Mouse (Mus musculus) small intestine, adult 2 months (tissue): ENCODE data around the gene Aen.

Experiments
- CTCF ChIP-seq: fragments of 200-500 bp; IDR thresholded peaks from 2 replicates; pipeline ENCODE4 v1.5.1; 2012; ENCODE audit warnings: low read depth, mild to moderate bottlenecking, control low read depth, inconsistent platforms, low read length, moderate library complexity, mixed read lengths; ENCODE audit not compliant: insufficient replicate concordance, insufficient read length; ENCODE audit errors: extremely low read depth
- POLR2A ChIP-seq: fragments of 200-500 bp; IDR thresholded peaks from 2 replicates; pipeline ENCODE4 v1.6.1; 2012; ENCODE audit warnings: low read depth, mild to moderate bottlenecking, control low read depth, inconsistent platforms, low read length, moderate library complexity

DNA sequence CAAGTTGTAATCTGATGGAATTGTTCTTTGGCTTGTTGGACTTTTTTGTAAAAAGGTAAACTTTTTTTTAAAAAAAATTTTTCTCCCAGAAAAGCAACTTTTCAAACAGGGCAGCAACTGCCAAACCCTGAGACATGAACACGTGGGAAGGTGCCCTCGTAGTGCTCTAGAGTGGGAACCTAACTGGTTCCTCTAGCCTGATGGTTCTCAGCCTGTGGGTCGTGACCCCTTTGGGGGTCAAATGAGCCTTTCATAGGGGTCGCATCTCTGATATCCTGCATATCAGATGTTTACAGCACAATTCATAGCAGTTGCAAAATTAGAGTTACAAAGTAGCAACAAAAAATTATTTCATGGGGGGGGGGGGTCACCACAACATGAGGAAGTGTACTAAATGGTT is 15.6 kb downstream of the Aen start:
- TF ChIP-seq CTCF (no peak), POLR2A (no peak)
